Mouse (Mus musculus): ENCODE data around the gene Irgc1.

- TF ChIP-seq EP300 (IDR thresholded peaks at IDR 0.05) (no peak), CTCF (IDR thresholded peaks at IDR 0.05) (peak; percentile 79)
These were observed 20.8 kb upstream of the Irgc1 start for GRCm38 (mm10) chr7:24472937-24473336.
